Mouse (Mus musculus): ENCODE data around the gene Tnrc6b. TPM values are rescaled to one million over a fixed set of nuclear protein-coding genes. Genes with fewer than 3 reads are reported as not detected.
"Not testable (repeated sequence)": the region's sequence is repeated elsewhere in the genome, so short reads cannot be mapped to it uniquely, and the experiment has no call there.

The Tnrc6b gene
- polyA plus RNA-seq, 1 experiment = 47.5 TPM

DNA sequence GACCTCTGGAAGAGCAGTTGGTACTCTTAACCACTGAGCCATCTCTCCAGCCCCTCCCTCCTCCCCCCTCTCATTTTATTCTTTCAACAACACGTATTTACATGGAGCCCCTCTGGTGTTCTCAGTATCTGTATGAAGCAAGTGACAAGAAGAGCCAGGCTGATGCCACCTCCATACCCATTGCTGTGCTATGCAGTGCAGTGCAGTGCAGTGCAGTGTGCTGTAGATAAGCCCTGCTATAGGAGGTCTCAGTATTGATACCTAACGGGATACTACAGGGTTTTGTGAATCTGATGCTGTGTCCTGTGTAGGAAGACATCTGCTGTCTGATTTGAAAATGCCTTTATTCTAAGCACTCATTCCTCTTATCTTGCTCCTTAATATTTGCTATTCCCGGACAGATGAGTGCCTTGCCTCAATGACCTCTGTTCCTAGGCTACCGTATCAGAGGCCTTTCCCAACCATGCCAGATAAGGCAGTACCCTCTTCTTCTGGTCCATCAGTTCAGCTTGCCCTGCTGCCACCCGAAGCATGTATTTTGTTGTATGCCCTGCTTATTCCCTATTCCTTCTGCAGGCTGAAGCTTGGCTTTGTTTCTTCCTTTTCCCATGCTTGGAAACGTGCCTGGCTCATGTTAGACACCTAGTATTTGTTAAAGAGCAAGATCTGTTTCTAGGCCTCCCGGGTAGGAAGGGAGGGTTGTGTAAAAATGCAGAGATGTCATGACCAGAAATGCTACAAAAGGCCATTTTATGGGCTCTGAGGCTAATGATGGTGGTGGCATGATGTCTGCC is 139.8 kb downstream of the Tnrc6b start:
- Histone ChIP-seq H3K4me3 (ENCODE audit: insufficient read depth, low read depth, low read length) (no peak overlapping the region), H3K27ac (ENCODE audit: insufficient read depth, low read depth, low read length) (no peak overlapping the region), H3K4me1 (ENCODE audit: control insufficient read depth, insufficient read depth, low read length) (peaks cover 6% of the 10 kb centered on the region)
- TF ChIP-seq POLR2A (IDR thresholded peaks at IDR 0.05; ENCODE audit: insufficient read depth, low read depth, low read length) (no peak), CTCF (IDR thresholded peaks at IDR 0.05; ENCODE audit: insufficient read depth, low read depth, low read length) (no peak)
- WGBS = 39% methylated on average over 7 of the region's 7 CpGs

DNA sequence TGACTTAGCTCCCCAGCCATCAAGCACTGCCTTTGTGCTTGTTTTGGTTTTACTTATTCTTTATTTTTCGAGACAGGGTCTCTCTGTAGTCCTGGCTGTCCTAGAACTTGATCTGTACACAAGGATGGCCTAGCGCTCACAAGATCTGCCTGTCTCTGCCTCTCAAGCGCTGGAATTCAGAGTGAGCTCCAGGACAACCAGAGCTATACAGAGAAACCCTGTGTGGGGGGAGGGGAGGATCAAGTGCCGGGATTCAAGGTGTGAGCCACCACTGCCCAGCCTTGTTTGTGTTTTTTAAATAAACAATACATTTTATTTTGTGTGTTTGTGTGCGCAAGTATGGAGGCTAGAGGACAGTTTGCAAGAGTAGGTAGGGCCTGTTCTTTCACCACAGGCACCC is 141.0 kb downstream of the Tnrc6b start:
- Histone ChIP-seq H3K4me1 (ENCODE audit: control insufficient read depth, insufficient read depth, low read length) (peaks cover 6% of the 10 kb centered on the region), H3K4me3 (ENCODE audit: insufficient read depth, low read depth, low read length) (no peak overlapping the region), H3K27ac (ENCODE audit: insufficient read depth, low read depth, low read length) (no peak overlapping the region)
- TF ChIP-seq CTCF (IDR thresholded peaks at IDR 0.05; ENCODE audit: insufficient read depth, low read depth, low read length) (no peak), POLR2A (IDR thresholded peaks at IDR 0.05; ENCODE audit: insufficient read depth, low read depth, low read length) (no peak)
- WGBS = 92% methylated on average over 5 of the region's 5 CpGs

DNA sequence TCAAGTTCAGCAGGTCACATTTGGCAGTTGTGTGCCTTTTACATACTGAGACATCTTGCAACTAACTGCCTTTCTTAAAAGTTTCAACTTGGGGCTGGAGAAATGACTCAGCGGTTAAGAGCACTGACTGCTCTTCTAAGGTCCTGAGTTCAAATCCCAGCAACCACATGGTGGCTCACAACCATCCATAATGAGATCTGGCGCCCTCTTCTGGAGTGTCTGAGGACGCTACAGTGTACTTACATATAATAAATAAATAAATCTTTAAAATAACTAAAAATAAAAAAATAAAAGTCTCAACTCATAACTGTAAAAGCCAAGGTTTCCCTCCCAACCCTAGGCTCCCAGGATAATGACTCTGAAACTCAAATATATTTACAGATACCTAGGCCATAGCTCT is 141.4 kb downstream of the Tnrc6b start:
- H3K4me3 ChIP-seq (ENCODE audit: insufficient read depth, low read depth, low read length); H3K27ac ChIP-seq (ENCODE audit: insufficient read depth, low read depth, low read length); H3K4me1 ChIP-seq (ENCODE audit: control insufficient read depth, insufficient read depth, low read length): not testable (repeated sequence)
- 92% methylated on average over 3 of the region's 3 CpGs for WGBS

DNA sequence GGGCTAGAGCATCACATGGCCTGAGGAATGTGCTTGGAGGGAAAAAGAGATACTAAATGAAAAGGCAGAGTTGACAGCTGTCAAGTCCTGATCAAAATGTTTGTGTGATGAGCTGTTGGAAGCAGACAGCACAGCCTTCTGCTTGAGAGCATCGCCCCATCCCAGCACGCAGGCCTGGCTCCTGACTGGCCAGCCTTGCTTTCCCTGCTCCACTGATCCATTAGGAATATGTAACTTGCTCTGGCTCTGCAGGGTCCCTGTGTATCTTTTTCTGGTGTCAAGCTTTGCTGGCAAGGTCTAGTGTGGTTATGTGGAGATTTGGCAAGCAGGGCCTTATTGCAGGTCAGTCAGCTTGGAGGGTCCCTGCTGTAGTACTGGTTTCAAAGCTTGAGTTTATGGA is 148.3 kb downstream of the Tnrc6b start:
- TF ChIP-seq CTCF (IDR thresholded peaks at IDR 0.05; ENCODE audit: insufficient read depth, low read depth, low read length) (no peak), POLR2A (IDR thresholded peaks at IDR 0.05; ENCODE audit: insufficient read depth, low read depth, low read length) (no peak)
- no peak overlapping the region for H3K27ac ChIP-seq (ENCODE audit: insufficient read depth, low read depth, low read length)
- H3K4me1 ChIP-seq (ENCODE audit: control insufficient read depth, insufficient read depth, low read length) = no peaks in the 10 kb centered on the region
- no peak overlapping the region for H3K4me3 ChIP-seq (ENCODE audit: insufficient read depth, low read depth, low read length)
- 91% methylated on average over 2 of the region's 2 CpGs for WGBS

DNA sequence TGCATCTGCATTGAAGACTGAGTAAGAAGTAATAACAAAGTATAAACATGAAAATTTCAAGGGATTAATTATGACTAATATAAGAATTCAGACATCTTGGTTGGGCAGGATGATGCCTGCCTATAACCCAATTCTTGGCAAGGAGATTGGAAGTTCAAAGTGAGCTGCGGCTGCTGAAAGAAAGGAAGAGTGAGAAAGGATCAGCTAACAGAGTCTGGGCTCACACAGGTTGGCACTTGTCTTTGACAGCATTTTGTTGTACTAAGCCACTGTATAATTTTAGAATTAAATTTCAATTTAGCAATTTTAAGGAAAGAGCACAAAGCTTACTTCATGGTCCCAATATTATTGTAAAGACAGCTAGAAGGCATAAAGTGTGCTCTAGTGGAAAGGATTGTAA is 150.2 kb downstream of the Tnrc6b start:
- Histone ChIP-seq H3K4me3 (ENCODE audit: insufficient read depth, low read depth, low read length) (no peak overlapping the region), H3K4me1 (ENCODE audit: control insufficient read depth, insufficient read depth, low read length) (no peaks in the 10 kb centered on the region), H3K27ac (ENCODE audit: insufficient read depth, low read depth, low read length) (no peak overlapping the region)
- TF ChIP-seq POLR2A (IDR thresholded peaks at IDR 0.05; ENCODE audit: insufficient read depth, low read depth, low read length) = no peak
- no peak for TF ChIP-seq CTCF (IDR thresholded peaks at IDR 0.05; ENCODE audit: insufficient read depth, low read depth, low read length)
- 84% methylated on average over 1 of the region's 1 CpGs for WGBS

DNA sequence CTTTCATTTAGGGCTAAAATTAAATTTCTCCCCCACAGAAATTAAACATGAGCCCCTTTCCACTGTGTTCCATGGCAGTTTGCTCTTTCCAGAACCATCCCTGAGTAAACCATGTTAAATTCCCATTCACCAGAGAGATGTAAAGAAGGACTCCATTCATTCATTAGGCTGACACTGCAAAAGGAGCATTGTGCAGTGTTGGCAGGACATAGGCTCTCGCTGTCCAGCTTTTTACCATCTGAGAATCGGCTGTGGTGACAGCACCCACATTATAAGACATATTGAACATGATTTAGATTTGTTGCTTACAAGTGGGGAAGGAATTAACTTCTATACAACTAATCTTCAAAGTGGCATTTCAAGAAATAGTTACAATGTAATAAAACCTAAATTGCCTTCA is 150.9 kb downstream of the Tnrc6b start:
- Histone ChIP-seq H3K4me1 (ENCODE audit: control insufficient read depth, insufficient read depth, low read length) (no peaks in the 10 kb centered on the region), H3K27ac (ENCODE audit: insufficient read depth, low read depth, low read length) (no peak overlapping the region), H3K4me3 (ENCODE audit: insufficient read depth, low read depth, low read length) (no peak overlapping the region)
- TF ChIP-seq POLR2A (IDR thresholded peaks at IDR 0.05; ENCODE audit: insufficient read depth, low read depth, low read length) (no peak), CTCF (IDR thresholded peaks at IDR 0.05; ENCODE audit: insufficient read depth, low read depth, low read length) (no peak)
- WGBS = 30% methylated on average over 2 of the region's 2 CpGs

DNA sequence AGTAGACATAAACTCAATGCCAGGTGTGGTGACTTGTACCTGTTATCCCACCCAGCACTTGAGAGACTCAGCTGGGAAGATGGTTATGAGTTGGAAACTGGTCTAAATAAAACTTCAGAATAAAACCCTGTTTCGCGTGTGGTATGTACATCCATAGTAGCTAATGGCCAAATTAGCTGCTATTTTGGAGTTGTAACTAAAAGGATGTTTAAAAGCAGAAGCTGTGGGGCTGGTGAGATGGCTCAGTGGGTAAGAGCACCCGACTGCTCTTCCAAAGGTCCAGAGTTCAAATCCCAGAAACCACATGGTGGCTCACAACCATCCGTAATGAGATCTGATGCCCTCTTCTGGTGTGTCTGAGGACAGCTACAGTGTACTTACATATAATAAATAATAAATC is 157.5 kb downstream of the Tnrc6b start:
- WGBS = 92% methylated on average over 4 of the region's 4 CpGs
- H3K27ac ChIP-seq (ENCODE audit: insufficient read depth, low read depth, low read length) = not testable (repeated sequence)

DNA sequence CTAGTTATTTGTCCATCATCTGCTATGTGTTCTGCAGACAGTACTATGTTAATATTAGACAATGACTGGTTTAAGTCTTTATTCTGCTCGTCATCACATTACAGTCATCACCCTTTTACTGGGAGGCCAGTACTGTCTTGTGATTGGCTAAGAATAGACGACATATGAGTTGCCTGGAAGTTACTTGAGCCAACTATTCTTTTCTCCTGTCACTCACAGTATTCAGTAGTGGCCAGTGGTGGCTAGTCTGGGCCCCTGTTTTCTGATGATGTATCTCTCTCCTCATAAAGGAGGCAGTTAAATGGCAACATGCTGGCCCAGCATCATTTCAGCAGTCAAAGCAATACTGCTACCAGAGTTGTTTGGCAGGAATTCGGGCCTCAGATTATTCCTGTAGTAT is 163.6 kb downstream of the Tnrc6b start:
- TF ChIP-seq CTCF (IDR thresholded peaks at IDR 0.05; ENCODE audit: insufficient read depth, low read depth, low read length) = no peak
- no peak for TF ChIP-seq POLR2A (IDR thresholded peaks at IDR 0.05; ENCODE audit: insufficient read depth, low read depth, low read length)
- 57% methylated on average over 3 of the region's 3 CpGs for WGBS
- Histone ChIP-seq H3K4me3 (ENCODE audit: insufficient read depth, low read depth, low read length) (no peak overlapping the region), H3K27ac (ENCODE audit: insufficient read depth, low read depth, low read length) (no peak overlapping the region), H3K4me1 (ENCODE audit: control insufficient read depth, insufficient read depth, low read length) (no peaks in the 10 kb centered on the region; the same call in 1 of the 2 replicates)

More for the DNA sequence above, 157.5 kb downstream of the Tnrc6b start:
- not testable (repeated sequence) for H3K4me1 ChIP-seq (ENCODE audit: control insufficient read depth, insufficient read depth, low read length); H3K4me3 ChIP-seq (ENCODE audit: insufficient read depth, low read depth, low read length)

DNA sequence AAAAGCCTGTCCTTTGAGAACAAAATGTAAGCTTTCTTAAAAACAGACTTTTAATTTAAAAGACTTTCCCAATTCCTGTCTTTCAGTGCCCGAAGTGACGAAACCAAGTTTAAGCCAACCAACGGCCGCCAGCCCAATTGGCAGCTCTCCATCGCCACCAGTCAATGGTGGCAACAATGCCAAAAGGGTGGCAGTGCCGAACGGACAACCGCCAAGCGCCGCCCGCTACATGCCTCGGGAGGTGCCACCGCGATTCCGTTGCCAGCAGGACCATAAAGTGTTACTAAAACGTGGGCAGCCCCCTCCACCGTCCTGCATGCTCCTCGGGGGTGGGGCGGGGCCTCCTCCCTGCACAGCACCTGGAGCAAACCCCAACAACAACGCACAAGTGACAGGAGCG is 165.1 kb downstream of the Tnrc6b start:
- 57% methylated on average over 21 of the region's 21 CpGs for WGBS
- H3K4me1 ChIP-seq (ENCODE audit: control insufficient read depth, insufficient read depth, low read length) = peaks cover 10% of the 10 kb centered on the region
- H3K4me3 ChIP-seq (ENCODE audit: insufficient read depth, low read depth, low read length) = no peak overlapping the region
- TF ChIP-seq POLR2A (IDR thresholded peaks at IDR 0.05; ENCODE audit: insufficient read depth, low read depth, low read length) (no peak), CTCF (IDR thresholded peaks at IDR 0.05; ENCODE audit: insufficient read depth, low read depth, low read length) (no peak)
- no peak overlapping the region for H3K27ac ChIP-seq (ENCODE audit: insufficient read depth, low read depth, low read length)

DNA sequence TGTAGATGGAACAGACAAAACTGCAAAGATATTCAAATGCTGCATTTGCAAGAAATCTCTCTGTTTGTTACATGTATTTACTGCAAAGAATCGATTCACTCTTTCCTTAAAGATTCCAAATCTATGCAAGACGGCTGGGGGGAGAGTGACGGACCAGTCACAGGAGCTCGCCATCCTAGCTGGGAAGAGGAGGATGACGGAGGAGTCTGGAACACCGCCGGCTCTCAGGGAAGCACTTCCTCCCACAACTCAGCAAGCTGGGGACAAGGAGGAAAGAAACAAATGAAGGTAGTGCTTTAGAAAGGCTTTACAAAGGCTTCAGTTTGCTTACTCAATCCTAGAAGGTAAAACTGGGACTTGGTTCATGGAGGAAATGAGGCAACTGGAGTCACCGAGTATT is 173.0 kb downstream of the Tnrc6b start:
- no peak overlapping the region for H3K27ac ChIP-seq (ENCODE audit: insufficient read depth, low read depth, low read length)
- peaks cover 10% of the 10 kb centered on the region for H3K4me1 ChIP-seq (ENCODE audit: control insufficient read depth, insufficient read depth, low read length)
- 79% methylated on average over 8 of the region's 8 CpGs for WGBS
- no peak overlapping the region for H3K4me3 ChIP-seq (ENCODE audit: insufficient read depth, low read depth, low read length)
- TF ChIP-seq POLR2A (IDR thresholded peaks at IDR 0.05; ENCODE audit: insufficient read depth, low read depth, low read length) = no peak
- TF ChIP-seq CTCF (IDR thresholded peaks at IDR 0.05; ENCODE audit: insufficient read depth, low read depth, low read length) = no peak
